Mouse (Mus musculus): ENCODE results near the gene Gata1. TPM values are rescaled to one million over a fixed set of nuclear protein-coding genes. Genes with fewer than 3 reads are reported as not detected.
"Not testable (repeated sequence)": the region's sequence is repeated elsewhere in the genome, so short reads cannot be mapped to it uniquely, and the experiment has no call there.

Gata1 gene
- polyA plus RNA-seq, 1 experiment from 2014 or later: 1.1 TPM

GRCm38 (mm10) chrX:7945618-7946017 is 32.3 kb downstream of the Gata1 start:
- 56% methylated on average over 8 of the region's 8 CpGs for WGBS
- no peak for ATAC-seq (ENCODE audit: low read depth)
- Histone ChIP-seq H3K9me3 (ENCODE audit: control insufficient read depth, low read length) (no peaks in the 10 kb centered on the region), H3K4me2 (ENCODE audit: low read depth, low read length) (no peak overlapping the region), H3K27ac (ENCODE audit: low read length) (no peak overlapping the region), H3K36me3 (ENCODE audit: control insufficient read depth, insufficient read depth, low read length) (no peaks in the 10 kb centered on the region; the same call in 1 of the 2 replicates), H3K9ac (ENCODE audit: low read length) (no peak overlapping the region), H3K4me3 (ENCODE audit: low read length) (no peak overlapping the region), H3K27me3 (ENCODE audit: control insufficient read depth, insufficient read depth, low read depth, low read length) (no peaks in the 10 kb centered on the region), H3K4me1 (replicated peaks; ENCODE audit: control insufficient read depth, insufficient read depth, low read length) (0 out of 2 replicates have a peak, but pooled peaks cover 2% of the 10 kb centered on the region)

- Histone ChIP-seq H3K4me1 (replicated peaks; ENCODE audit: control insufficient read depth, insufficient read depth, low read length) (no peaks in the 10 kb centered on the region), H3K4me2 (ENCODE audit: low read depth, low read length) (no peak overlapping the region), H3K9me3 (ENCODE audit: control insufficient read depth, low read length) (no peaks in the 10 kb centered on the region), H3K27me3 (ENCODE audit: control insufficient read depth, insufficient read depth, low read depth, low read length) (no peaks in the 10 kb centered on the region), H3K9ac (ENCODE audit: low read length) (no peak overlapping the region), H3K36me3 (ENCODE audit: control insufficient read depth, insufficient read depth, low read length) (no peaks in the 10 kb centered on the region; the same call in 1 of the 2 replicates), H3K27ac (ENCODE audit: low read length) (no peak overlapping the region), H3K4me3 (ENCODE audit: low read length) (no peak overlapping the region)
- WGBS: 76% methylated on average over 6 of the region's 6 CpGs
- ATAC-seq (ENCODE audit: low read depth): no peak
Observed at GRCm38 (mm10) chrX:7937667-7938066, 40.2 kb downstream of the Gata1 start.

GRCm38 (mm10) chrX:7936874-7937273 is 41.0 kb downstream of the Gata1 start:
- 56% methylated on average over 11 of the region's 11 CpGs for WGBS
- H3K4me2 ChIP-seq (ENCODE audit: low read depth, low read length): no peak overlapping the region
- no peak overlapping the region for H3K4me3 ChIP-seq (ENCODE audit: low read length)
- no peaks in the 10 kb centered on the region for H3K9me3 ChIP-seq (ENCODE audit: control insufficient read depth, low read length)
- no peak overlapping the region for H3K9ac ChIP-seq (ENCODE audit: low read length)
- no peak overlapping the region for H3K27ac ChIP-seq (ENCODE audit: low read length)
- no peaks in the 10 kb centered on the region for H3K4me1 ChIP-seq (replicated peaks; ENCODE audit: control insufficient read depth, insufficient read depth, low read length)
- no peaks in the 10 kb centered on the region for H3K27me3 ChIP-seq (ENCODE audit: control insufficient read depth, insufficient read depth, low read depth, low read length)
- ATAC-seq (ENCODE audit: low read depth): no peak
- H3K36me3 ChIP-seq (ENCODE audit: control insufficient read depth, insufficient read depth, low read length): no peaks in the 10 kb centered on the region; the same call in 1 of the 2 replicates

- Histone ChIP-seq H3K27me3 (ENCODE audit: control insufficient read depth, insufficient read depth, low read depth, low read length) (peaks cover 32% of the 10 kb centered on the region), H3K9me3 (ENCODE audit: control insufficient read depth, low read length) (no peaks in the 10 kb centered on the region), H3K4me3 (ENCODE audit: low read length) (no peak within 1 kb of the TSS), H3K9ac (ENCODE audit: low read length) (no peak within 1 kb of the TSS), H3K36me3 (ENCODE audit: control insufficient read depth, insufficient read depth, low read length) (no peaks in the 10 kb centered on the region), H3K4me2 (ENCODE audit: low read depth, low read length) (no peak within 1 kb of the TSS), H3K27ac (ENCODE audit: low read length) (no peak within 1 kb of the TSS), H3K4me1 (replicated peaks; ENCODE audit: control insufficient read depth, insufficient read depth, low read length) (no peaks in the 10 kb centered on the region)
- ATAC-seq (ENCODE audit: low read depth): no peak
- 15% methylated on average over 16 of the region's 19 CpGs for WGBS
Observed at GRCm38 (mm10) chrX:7928270-7928790, 49.5 kb downstream of the Gata1 start, which contains the start of gene Eras. Gene Eras, minus strand, starts transcription at chrX:7928607.

- Histone ChIP-seq H3K27ac (ENCODE audit: low read length) (no peak overlapping the region), H3K4me3 (ENCODE audit: low read length) (no peak overlapping the region), H3K9me3 (ENCODE audit: control insufficient read depth, low read length) (no peaks in the 10 kb centered on the region), H3K4me1 (replicated peaks; ENCODE audit: control insufficient read depth, insufficient read depth, low read length) (peaks cover 2% of the 10 kb centered on the region; the same call in 1 of the 2 replicates), H3K9ac (ENCODE audit: low read length) (no peak overlapping the region), H3K36me3 (ENCODE audit: control insufficient read depth, insufficient read depth, low read length) (no peaks in the 10 kb centered on the region), H3K27me3 (ENCODE audit: control insufficient read depth, insufficient read depth, low read depth, low read length) (peaks cover 43% of the 10 kb centered on the region), H3K4me2 (ENCODE audit: low read depth, low read length) (no peak overlapping the region)
- ATAC-seq (ENCODE audit: low read depth): no peak
- 16% methylated on average over 10 of the region's 10 CpGs for WGBS
Observed at GRCm38 (mm10) chrX:7927116-7927515, 50.8 kb downstream of the Gata1 start.

GRCm38 (mm10) chrX:7926266-7926665 is 51.6 kb downstream of the Gata1 start:
- no peaks in the 10 kb centered on the region for H3K36me3 ChIP-seq (ENCODE audit: control insufficient read depth, insufficient read depth, low read length)
- no peaks in the 10 kb centered on the region for H3K9me3 ChIP-seq (ENCODE audit: control insufficient read depth, low read length)
- 67% methylated on average over 6 of the region's 6 CpGs for WGBS
- peaks cover 52% of the 10 kb centered on the region for H3K27me3 ChIP-seq (ENCODE audit: control insufficient read depth, insufficient read depth, low read depth, low read length)
- ATAC-seq (ENCODE audit: low read depth): no peak
- peaks cover 4% of the 10 kb centered on the region; the same call in 1 of the 2 replicates for H3K4me1 ChIP-seq (replicated peaks; ENCODE audit: control insufficient read depth, insufficient read depth, low read length)
- H3K27ac ChIP-seq (ENCODE audit: low read length): no peak overlapping the region
- no peak overlapping the region for H3K4me3 ChIP-seq (ENCODE audit: low read length)
- no peak overlapping the region for H3K4me2 ChIP-seq (ENCODE audit: low read depth, low read length)
- H3K9ac ChIP-seq (ENCODE audit: low read length): no peak overlapping the region

GRCm38 (mm10) chrX:7922032-7922431 is 55.8 kb downstream of the Gata1 start:
- Histone ChIP-seq H3K4me3 (ENCODE audit: low read length) (peak overlapping the region; percentile 25), H3K9me3 (ENCODE audit: control insufficient read depth, low read length) (no peaks in the 10 kb centered on the region), H3K27me3 (ENCODE audit: control insufficient read depth, insufficient read depth, low read depth, low read length) (peaks cover 62% of the 10 kb centered on the region), H3K4me1 (replicated peaks; ENCODE audit: control insufficient read depth, insufficient read depth, low read length) (peaks cover 4% of the 10 kb centered on the region; the same call in 1 of the 2 replicates), H3K4me2 (ENCODE audit: low read depth, low read length) (peak overlapping the region; percentile 39), H3K27ac (ENCODE audit: low read length) (no peak overlapping the region), H3K36me3 (ENCODE audit: control insufficient read depth, insufficient read depth, low read length) (no peaks in the 10 kb centered on the region), H3K9ac (ENCODE audit: low read length) (no peak overlapping the region)
- no peak for ATAC-seq (ENCODE audit: low read depth)
- WGBS: 2% methylated on average over 33 of the region's 48 CpGs

- no peak within 1 kb of the TSS for H3K9ac ChIP-seq (ENCODE audit: low read length)
- H3K36me3 ChIP-seq (ENCODE audit: control insufficient read depth, insufficient read depth, low read length): no peaks in the 10 kb centered on the region
- no peak for ATAC-seq (ENCODE audit: low read depth)
- no peaks in the 10 kb centered on the region for H3K9me3 ChIP-seq (ENCODE audit: control insufficient read depth, low read length)
- no peak within 1 kb of the TSS for H3K4me3 ChIP-seq (ENCODE audit: low read length)
- no peak within 1 kb of the TSS for H3K27ac ChIP-seq (ENCODE audit: low read length)
- H3K4me1 ChIP-seq (replicated peaks; ENCODE audit: control insufficient read depth, insufficient read depth, low read length): peaks cover 4% of the 10 kb centered on the region; the same call in 1 of the 2 replicates
- H3K27me3 ChIP-seq (ENCODE audit: control insufficient read depth, insufficient read depth, low read depth, low read length): peaks cover 48% of the 10 kb centered on the region
- whole genome bisulfite sequencing: 14% methylated on average over 25 of the region's 40 CpGs
- 0 out of 2 replicates have a peak within 1 kb of the TSS, but pooled peaks have one; percentile 18 for H3K4me2 ChIP-seq (ENCODE audit: low read depth, low read length)
Observed at GRCm38 (mm10) chrX:7919601-7920383, 58.1 kb downstream of the Gata1 start, which contains the start of gene Pcsk1n. Gene Pcsk1n, plus strand, starts transcription at chrX:7919822.

GRCm38 (mm10) chrX:7917960-7918359 is 59.9 kb downstream of the Gata1 start:
- H3K9ac ChIP-seq (ENCODE audit: low read length); H3K4me2 ChIP-seq (ENCODE audit: low read depth, low read length); H3K36me3 ChIP-seq (ENCODE audit: control insufficient read depth, insufficient read depth, low read length); H3K4me1 ChIP-seq (replicated peaks; ENCODE audit: control insufficient read depth, insufficient read depth, low read length); ATAC-seq (ENCODE audit: low read depth); H3K27ac ChIP-seq (ENCODE audit: low read length); H3K4me3 ChIP-seq (ENCODE audit: low read length); H3K9me3 ChIP-seq (ENCODE audit: control insufficient read depth, low read length): not testable (repeated sequence)
- H3K27me3 ChIP-seq (ENCODE audit: control insufficient read depth, insufficient read depth, low read depth, low read length): peaks cover 36% of the 10 kb centered on the region
- WGBS: 54% methylated on average over 6 of the region's 6 CpGs
